Mouse (Mus musculus) G1E (cell line): ENCODE data around the gene Gpr6.

Source experiments
- CTCF ChIP-seq: IDR thresholded peaks from 2 replicates; pipeline ENCODE4 v1.5.1; 2012; ENCODE audit warnings: low read depth, low read length, inconsistent platforms, mixed read lengths
- GATA1 ChIP-seq: IDR thresholded peaks from 2 replicates; pipeline ENCODE4 v1.6.1; 2012; ENCODE audit warnings: borderline replicate concordance, low read length, inconsistent platforms, mixed read lengths

DNA sequence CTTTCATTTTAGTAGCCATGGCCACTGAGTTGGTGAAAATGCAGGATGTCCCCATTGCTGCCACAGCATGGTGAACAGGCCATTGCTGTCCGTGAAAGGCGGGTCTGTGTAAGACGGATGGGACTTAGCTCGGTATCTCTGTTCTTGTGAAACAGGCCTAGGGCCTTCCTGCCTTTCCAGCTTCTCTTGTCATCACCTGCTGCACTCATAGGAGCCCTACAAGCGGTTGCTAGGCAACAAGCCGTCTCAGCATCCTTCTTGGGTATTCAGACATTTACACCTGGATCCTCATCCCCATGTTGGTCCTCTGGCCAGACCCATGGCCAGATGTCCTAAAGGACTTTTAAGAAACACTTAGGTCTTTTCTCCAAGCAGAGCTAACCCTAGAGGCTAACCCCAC, 26.1 kb upstream of the Gpr6 start:
- no peak for TF ChIP-seq CTCF
- TF ChIP-seq GATA1, result no peak
